Mouse (Mus musculus) left cerebral cortex, adult 8-10 months (tissue): ENCODE results near the gene Zpbp. TPM values are rescaled to one million over a fixed set of nuclear protein-coding genes. Genes with fewer than 3 reads are reported as not detected.

Experiments
- total RNA-seq, 4 experiments: library from RNA; stranded (reverse); gene quantifications; 2 replicates each; pipeline ENCODE4 v1.2.4; 2022

Zpbp gene
- total RNA-seq, 4 experiments from 2014 or later: 1.1 to 1.5 (median 1.5) TPM

Other genes with a start within 250 kb of the Zpbp start
- under 1 TPM; 0.62 to 0.91 (median 0.80) TPM for gene Spata48, start 314 bp downstream of the Zpbp start, total RNA-seq
- not detected for gene 4930512M02Rik, start 165.4 kb upstream of the Zpbp start, total RNA-seq
- 1 to 10 TPM; 2.8 to 7.6 (median 6.1) TPM for gene Ikzf1, start 222.6 kb upstream of the Zpbp start, total RNA-seq